Mouse (Mus musculus) stomach, embryonic 14.5 days (tissue): Measurements from ENCODE around the gene Rps18. TPM values are rescaled to one million over a fixed set of nuclear protein-coding genes. Genes with fewer than 3 reads are reported as not detected.
A peak's percentile ranks its signal among the peaks of the same experiment; 100 is the strongest.

Experiments
- ATAC-seq: fragments of 200-750 bp; cut with Nextera tagmentation; 2 replicates; pipeline ENCODE4 v1.8.0; 2017; ENCODE audit warnings: low read depth, moderate TSS enrichment; ENCODE audit not compliant: insufficient number of reproducible peaks, insufficient read depth, low FRiP score
- H3K27ac ChIP-seq: fragments of 300-500 bp; sonication (generic); 2 replicates; pipeline ENCODE4 v1.5.1; 2014; ENCODE audit warnings: mild to moderate bottlenecking, low read length, moderate library complexity, mixed read lengths
- H3K27me3 ChIP-seq: fragments of 300-500 bp; sonication (generic); 2 replicates; pipeline ENCODE4 v1.6.1; 2014; ENCODE audit warnings: low read length, control low read depth, mixed read lengths; ENCODE audit not compliant: control insufficient read depth, insufficient read depth
- H3K36me3 ChIP-seq: fragments of 300-500 bp; sonication (generic); 2 replicates; pipeline ENCODE4 v1.6.1; 2014; ENCODE audit warnings: mild to moderate bottlenecking, control low read depth, low read length, moderate library complexity, mixed read lengths; ENCODE audit not compliant: control insufficient read depth, insufficient read depth
- H3K4me1 ChIP-seq: fragments of 300-500 bp; sonication (generic); 2 replicates; pipeline ENCODE4 v1.6.1; 2014; ENCODE audit warnings: low read length, control low read depth, mixed read lengths; ENCODE audit not compliant: control insufficient read depth, insufficient read depth
- H3K4me2 ChIP-seq: fragments of 300-500 bp; sonication (generic); replicated peaks from 2 replicates; pipeline ENCODE4 v1.6.1; 2014; ENCODE audit warnings: low read depth, low read length, control low read depth
- H3K4me3 ChIP-seq: fragments of 300-500 bp; sonication (generic); 2 replicates; pipeline ENCODE4 v1.5.1; 2014; ENCODE audit warnings: low read depth, low read length, control low read depth
- H3K9ac ChIP-seq: fragments of 300-500 bp; sonication (generic); replicated peaks from 2 replicates; pipeline ENCODE4 v1.6.1; 2014; ENCODE audit warnings: low read depth, mild to moderate bottlenecking, control low read depth, low read length, moderate library complexity, mixed read lengths
- H3K9me3 ChIP-seq: fragments of 300-500 bp; sonication (generic); 2 replicates; pipeline ENCODE4 v1.6.1; 2016; ENCODE audit warnings: low read depth, low read length, control low read depth; ENCODE audit not compliant: control insufficient read depth
- WGBS: fragments of 180-500 bp; shearing (Covaris S2); extraction: QIAGEN DNeasy Blood & Tissue Kit; methylation state at CpG from one replicate; pipeline ENCODE4 v1.1.7; 2014; 5-methylcytosine and 5-hydroxymethylcytosine counted together
- polyA plus RNA-seq: library from polyadenylated mRNA; unstranded; fragments of >200 nt; fragmentation: Nextera tagmentation; extraction: Ambion mirVana; gene quantifications from 2 replicates; pipeline ENCODE4 v1.2.1, GENCODE M21; 2014

Rps18 gene
- polyA plus RNA-seq, 1 experiment from 2014 or later, result 2,164 TPM

GRCm38 (mm10) chr17:33913264-33913663, 42.5 kb downstream of the Rps18 start:
- no peak overlapping the region for H3K27ac ChIP-seq
- ATAC-seq, result no peak
- no peaks in the 10 kb centered on the region for H3K27me3 ChIP-seq
- H3K4me3 ChIP-seq, result no peak overlapping the region
- no peak overlapping the region for H3K4me2 ChIP-seq
- WGBS, result 94% methylated on average over 10 of the region's 10 CpGs
- H3K9me3 ChIP-seq, result no peaks in the 10 kb centered on the region
- H3K9ac ChIP-seq, result no peak overlapping the region
- peaks cover 37% of the 10 kb centered on the region for H3K36me3 ChIP-seq
- peaks cover 16% of the 10 kb centered on the region for H3K4me1 ChIP-seq

GRCm38 (mm10) chr17:33911813-33912414, 43.9 kb downstream of the Rps18 start:
- H3K9me3 ChIP-seq, result no peaks in the 10 kb centered on the region
- 86% methylated on average over 28 of the region's 28 CpGs for WGBS

GRCm38 (mm10) chr17:33911052-33911812, 44.6 kb downstream of the Rps18 start:
- H3K9ac ChIP-seq, result no peak overlapping the region
- H3K9me3 ChIP-seq, result no peaks in the 10 kb centered on the region
- H3K4me2 ChIP-seq, result no peak overlapping the region
- 88% methylated on average over 31 of the region's 31 CpGs for WGBS
- H3K27ac ChIP-seq, result no peak overlapping the region
- no peak for ATAC-seq
- no peaks in the 10 kb centered on the region for H3K27me3 ChIP-seq
- H3K4me1 ChIP-seq, result peaks cover 14% of the 10 kb centered on the region
- H3K4me3 ChIP-seq, result no peak overlapping the region
- H3K36me3 ChIP-seq, result peaks cover 37% of the 10 kb centered on the region

More at GRCm38 (mm10) chr17:33911813-33912414, 43.9 kb downstream of the Rps18 start:
- Histone ChIP-seq H3K27me3 (no peaks in the 10 kb centered on the region), H3K4me3 (no peak overlapping the region), H3K36me3 (peaks cover 37% of the 10 kb centered on the region), H3K4me2 (no peak overlapping the region), H3K9ac (no peak overlapping the region), H3K27ac (no peak overlapping the region), H3K4me1 (peaks cover 17% of the 10 kb centered on the region)
- no peak for ATAC-seq

GRCm38 (mm10) chr17:33910346-33911051, 45.3 kb downstream of the Rps18 start:
- ATAC-seq, result no peak
- H3K4me3 ChIP-seq, result peak overlapping the region; percentile 95
- H3K4me2 ChIP-seq, result peak overlapping the region; percentile 45
- H3K27ac ChIP-seq, result no peak overlapping the region
- 46% methylated on average over 11 of the region's 11 CpGs for WGBS
- H3K36me3 ChIP-seq, result peaks cover 37% of the 10 kb centered on the region
- H3K4me1 ChIP-seq, result peaks cover 14% of the 10 kb centered on the region
- no peaks in the 10 kb centered on the region for H3K27me3 ChIP-seq
- no peaks in the 10 kb centered on the region for H3K9me3 ChIP-seq
- H3K9ac ChIP-seq, result peak overlapping the region; percentile 89; the same call in 1 of the 2 replicates

- 0 out of 2 replicates have a peak, but pooled peaks have one; percentile 2 for ATAC-seq
- Histone ChIP-seq H3K4me2 (peak overlapping the region; percentile 45), H3K4me1 (peaks cover 9% of the 10 kb centered on the region), H3K27me3 (no peaks in the 10 kb centered on the region), H3K4me3 (peak overlapping the region; percentile 95), H3K27ac (peak overlapping the region; percentile 88), H3K36me3 (peaks cover 35% of the 10 kb centered on the region), H3K9me3 (no peaks in the 10 kb centered on the region), H3K9ac (peak overlapping the region; percentile 89)
- WGBS, result 0% methylated on average over 14 of the region's 14 CpGs
Measured at GRCm38 (mm10) chr17:33909869-33910250, 45.9 kb downstream of the Rps18 start.

GRCm38 (mm10) chr17:33909077-33909868, 46.5 kb downstream of the Rps18 start, which contains the start of gene Daxx:
Gene Daxx (plus strand): TSS chr17:33909414.
- Histone ChIP-seq H3K27me3 (no peaks in the 10 kb centered on the region), H3K4me2 (peak within 1 kb of the TSS; percentile 71), H3K36me3 (peaks cover 32% of the 10 kb centered on the region), H3K27ac (peak within 1 kb of the TSS; percentile 88), H3K9ac (peak within 1 kb of the TSS; percentile 89), H3K9me3 (no peaks in the 10 kb centered on the region), H3K4me1 (peaks cover 8% of the 10 kb centered on the region), H3K4me3 (peak within 1 kb of the TSS; percentile 95)
- peak; percentile 97 for ATAC-seq
- WGBS, result under 1% methylated on average over 68 of the region's 68 CpGs

- Histone ChIP-seq H3K9ac (peak overlapping the region; percentile 34), H3K27me3 (no peaks in the 10 kb centered on the region), H3K4me3 (peak overlapping the region; percentile 95), H3K4me2 (peak overlapping the region; percentile 71), H3K4me1 (peaks cover 8% of the 10 kb centered on the region), H3K9me3 (no peaks in the 10 kb centered on the region), H3K27ac (peak overlapping the region; percentile 87), H3K36me3 (peaks cover 24% of the 10 kb centered on the region)
- peak; percentile 46; the same call in 1 of the 2 replicates for ATAC-seq
- WGBS, result under 1% methylated on average over 44 of the region's 44 CpGs
Measured at GRCm38 (mm10) chr17:33908331-33909076, 47.3 kb downstream of the Rps18 start.
